Mouse (Mus musculus) liver, adult 2 months (tissue): ENCODE data around the gene Bbs9. TPM values are rescaled to one million over a fixed set of nuclear protein-coding genes. Genes with fewer than 3 reads are reported as not detected.

ENCODE experiments used
- DNase-seq: peaks from one replicate; pipeline ENCODE4 v3.0.0-alpha.2; 2011; ENCODE audit warnings: low read depth, low spot score; ENCODE audit errors: extremely low read depth
- H3K27ac ChIP-seq: fragments of 200-500 bp; replicated peaks from 2 replicates; pipeline ENCODE4 v1.5.1; 2012; ENCODE audit warnings: low read depth, mild to moderate bottlenecking, control low read depth, inconsistent platforms, low read length; ENCODE audit not compliant: insufficient read depth
- H3K27me3 ChIP-seq: fragments of 200-500 bp; 2 replicates; pipeline ENCODE4 v1.6.1; 2012; ENCODE audit warnings: mild to moderate bottlenecking, moderate library complexity, low read length, inconsistent platforms; ENCODE audit not compliant: control insufficient read depth, insufficient read depth
- H3K36me3 ChIP-seq: fragments of 200-500 bp; 2 replicates; pipeline ENCODE4 v1.6.1; 2012; ENCODE audit warnings: low read length, inconsistent platforms; ENCODE audit not compliant: control insufficient read depth, insufficient read depth
- H3K4me1 ChIP-seq: fragments of 200-500 bp; 2 replicates; pipeline ENCODE4 v1.6.1; 2011; ENCODE audit warnings: low read length; ENCODE audit not compliant: control insufficient read depth, insufficient read depth
- H3K4me3 ChIP-seq: fragments of 200-500 bp; 2 replicates; pipeline ENCODE4 v1.5.1; 2011; ENCODE audit warnings: low read depth, mild to moderate bottlenecking, control low read depth, low read length, moderate library complexity; ENCODE audit not compliant: insufficient read depth
- H3K79me2 ChIP-seq: fragments of 200-500 bp; 2 replicates; pipeline ENCODE4 v1.6.1; 2012; ENCODE audit warnings: inconsistent platforms, mild to moderate bottlenecking, low read length, moderate library complexity; ENCODE audit not compliant: control insufficient read depth, insufficient read depth
- H3K9ac ChIP-seq: fragments of 200-500 bp; 2 replicates; pipeline ENCODE4 v1.6.1; 2012; ENCODE audit warnings: low read depth, mild to moderate bottlenecking, control low read depth, inconsistent platforms, low read length
- CTCF ChIP-seq: fragments of 200-500 bp; IDR thresholded peaks from 2 replicates; pipeline ENCODE4 v1.5.1; 2011; ENCODE audit warnings: low read depth, low read length, control low read depth
- POLR2A ChIP-seq: fragments of 200-500 bp; IDR thresholded peaks from 2 replicates; pipeline ENCODE4 v1.6.1; 2011; ENCODE audit warnings: low read length, control low read depth; ENCODE audit not compliant: insufficient read depth; ENCODE audit errors: extremely low read depth
- WGBS: fragments of 180-500 bp; shearing (Covaris S2); methylation state at CpG from one replicate; pipeline ENCODE4 v1.1.7; 2018; 5-methylcytosine and 5-hydroxymethylcytosine counted together
- polyA plus RNA-seq: library from polyadenylated mRNA; depleted of rRNA; stranded (reverse); fragments of >200 nt; gene quantifications from 2 replicates; pipeline ENCODE4 v1.2.3, GENCODE M21; 2012
- total RNA-seq: library from RNA; depleted of rRNA; stranded (reverse); fragments of >200 nt; gene quantifications from 2 replicates; pipeline ENCODE4 v1.2.3, GENCODE M21; 2014

The Bbs9 gene
- total and polyA plus RNA-seq, 2 experiments: 3.3 to 8.0 TPM

GRCm38 (mm10) chr9:22718174-22718823 lies 242.8 kb downstream of the Bbs9 start:
- Histone ChIP-seq H3K79me2 (no peaks in the 10 kb centered on the region), H3K27me3 (no peaks in the 10 kb centered on the region), H3K36me3 (no peaks in the 10 kb centered on the region), H3K9ac (no peak overlapping the region), H3K4me3 (no peak overlapping the region), H3K4me1 (no peaks in the 10 kb centered on the region), H3K27ac (no peak overlapping the region)
- 35% methylated on average over 8 of the region's 8 CpGs for WGBS
- no peak for DNase-seq
- TF ChIP-seq CTCF: no peak
- no peak for TF ChIP-seq POLR2A

GRCm38 (mm10) chr9:22732646-22733045 lies 257.1 kb downstream of the Bbs9 start:
- Histone ChIP-seq H3K27me3 (no peaks in the 10 kb centered on the region), H3K27ac (no peak overlapping the region), H3K79me2 (no peaks in the 10 kb centered on the region), H3K9ac (no peak overlapping the region), H3K4me3 (no peak overlapping the region), H3K36me3 (no peaks in the 10 kb centered on the region), H3K4me1 (no peaks in the 10 kb centered on the region)
- DNase-seq: no peak
- no peak for TF ChIP-seq POLR2A
- no peak for TF ChIP-seq CTCF
- WGBS: 74% methylated on average over 1 of the region's 1 CpGs

GRCm38 (mm10) chr9:22734954-22735353 lies 259.4 kb downstream of the Bbs9 start:
- H3K9ac ChIP-seq: no peak overlapping the region
- 90% methylated on average over 8 of the region's 8 CpGs for WGBS
- H3K4me3 ChIP-seq: no peak overlapping the region
- no peak for DNase-seq
- H3K4me1 ChIP-seq: no peaks in the 10 kb centered on the region
- TF ChIP-seq POLR2A (no peak), CTCF (no peak)
- no peak overlapping the region for H3K27ac ChIP-seq
- H3K27me3 ChIP-seq: no peaks in the 10 kb centered on the region
- H3K36me3 ChIP-seq: no peaks in the 10 kb centered on the region
- no peaks in the 10 kb centered on the region for H3K79me2 ChIP-seq

GRCm38 (mm10) chr9:22735385-22735784 lies 259.9 kb downstream of the Bbs9 start:
- no peak for TF ChIP-seq CTCF
- no peak for TF ChIP-seq POLR2A
- H3K79me2 ChIP-seq: no peaks in the 10 kb centered on the region
- no peaks in the 10 kb centered on the region for H3K4me1 ChIP-seq
- no peak for DNase-seq
- H3K4me3 ChIP-seq: no peak overlapping the region
- H3K27me3 ChIP-seq: no peaks in the 10 kb centered on the region
- no peak overlapping the region for H3K27ac ChIP-seq
- 95% methylated on average over 8 of the region's 8 CpGs for WGBS
- H3K9ac ChIP-seq: no peak overlapping the region
- no peaks in the 10 kb centered on the region for H3K36me3 ChIP-seq

DNA sequence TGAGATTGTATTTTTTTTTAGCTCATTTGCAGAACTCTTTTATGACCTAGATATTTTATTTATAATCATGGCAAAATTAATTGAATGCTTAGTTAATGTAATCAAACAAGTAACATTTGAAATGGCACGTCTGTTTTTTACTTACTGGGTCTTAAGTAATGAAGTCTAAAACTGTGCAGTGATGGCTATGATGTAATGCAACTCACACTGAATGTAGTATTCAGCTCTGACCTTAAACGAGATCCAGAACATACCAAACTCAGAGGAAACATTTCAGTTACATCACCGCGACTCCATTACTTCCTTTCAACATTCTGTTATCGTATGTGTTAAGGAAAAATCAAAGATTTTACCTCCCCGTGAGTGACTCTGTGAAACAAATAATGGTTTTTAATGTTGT lies 262.4 kb downstream of the Bbs9 start:
- Histone ChIP-seq H3K4me1 (no peaks in the 10 kb centered on the region), H3K36me3 (no peaks in the 10 kb centered on the region), H3K79me2 (no peaks in the 10 kb centered on the region), H3K9ac (no peak overlapping the region), H3K27ac (no peak overlapping the region), H3K27me3 (no peaks in the 10 kb centered on the region), H3K4me3 (no peak overlapping the region)
- 78% methylated on average over 6 of the region's 6 CpGs for WGBS
- DNase-seq: no peak
- TF ChIP-seq CTCF (no peak), POLR2A (no peak)

GRCm38 (mm10) chr9:22738861-22739260 lies 263.3 kb downstream of the Bbs9 start:
- DNase-seq: no peak
- TF ChIP-seq CTCF: no peak
- TF ChIP-seq POLR2A: no peak
- Histone ChIP-seq H3K27me3 (no peaks in the 10 kb centered on the region), H3K4me3 (no peak overlapping the region), H3K9ac (no peak overlapping the region), H3K4me1 (no peaks in the 10 kb centered on the region), H3K27ac (no peak overlapping the region), H3K79me2 (no peaks in the 10 kb centered on the region), H3K36me3 (no peaks in the 10 kb centered on the region)
- 92% methylated on average over 3 of the region's 3 CpGs for WGBS
